Mouse (Mus musculus): Measurements from ENCODE around the gene Rtca.

Gene Rtca

GRCm38 (mm10) chr3:116507772-116508351 is at the start of gene Rtca:
Gene Rtca, minus strand, starts transcription at chr3:116508208.
- peak; percentile 95 to 96 for DNase-seq (ENCODE audit: low spot score in 2 of 2)

DNA sequence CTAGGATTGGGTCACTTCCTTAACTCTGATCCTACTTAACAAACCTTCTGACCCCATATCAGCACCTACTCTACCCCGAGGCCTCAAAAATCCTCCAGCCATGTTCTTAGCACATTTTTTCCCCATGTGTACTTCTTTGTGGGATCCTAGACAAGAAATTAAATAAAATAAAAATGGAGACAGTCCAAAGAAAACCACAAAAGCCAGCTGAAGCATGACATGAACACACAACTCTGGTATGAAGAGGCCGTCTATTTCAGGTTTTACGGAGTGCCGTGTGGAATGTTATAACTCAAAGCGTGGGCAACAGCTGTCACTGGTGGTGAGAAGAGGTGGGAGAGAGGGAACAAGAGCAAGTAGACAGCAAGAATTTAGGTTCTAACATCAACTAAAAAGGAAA is 43.4 kb upstream of the Rtca start:
- no peak for DNase-seq (ENCODE audit: low spot score in 2 of 2)

DNA sequence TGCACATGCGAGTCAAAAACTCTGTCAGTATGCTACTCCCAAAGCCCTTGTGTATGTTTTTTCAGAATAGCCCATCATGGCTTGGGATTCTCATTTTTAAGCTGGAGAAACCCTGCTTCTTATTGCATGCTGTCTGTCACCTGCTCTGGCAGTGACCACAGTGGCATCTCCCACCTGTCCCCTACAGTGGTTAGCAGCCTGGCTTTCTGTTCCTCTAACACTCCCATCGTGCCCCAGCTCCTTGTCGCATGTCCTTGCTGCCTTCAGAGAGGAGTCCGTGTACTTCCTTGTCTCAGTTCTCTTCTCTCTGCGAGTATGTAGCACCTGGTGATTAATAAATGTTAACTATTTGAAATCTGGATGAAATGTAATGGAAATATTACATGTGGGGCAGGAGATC is 39.4 kb upstream of the Rtca start:
- no peak for DNase-seq (ENCODE audit: low spot score in 2 of 2)

GRCm38 (mm10) chr3:116542532-116542931 is 34.5 kb upstream of the Rtca start:
- no peak for DNase-seq (ENCODE audit: low spot score in 2 of 2)

- no peak for DNase-seq (ENCODE audit: low spot score in 2 of 2)
Observed at GRCm38 (mm10) chr3:116542070-116542469, 34.1 kb upstream of the Rtca start.

- DNase-seq (ENCODE audit: low spot score in 2 of 2) = no peak
Observed at GRCm38 (mm10) chr3:116537200-116537573, 29.2 kb upstream of the Rtca start.

GRCm38 (mm10) chr3:116536428-116537199 is 28.6 kb upstream of the Rtca start:
- DNase-seq (ENCODE audit: low spot score in 2 of 2) = peak in 1 of 2 experiments; percentile 10

GRCm38 (mm10) chr3:116530826-116531225 is 22.8 kb upstream of the Rtca start:
- DNase-seq (ENCODE audit: low spot score in 2 of 2) = no peak

DNA sequence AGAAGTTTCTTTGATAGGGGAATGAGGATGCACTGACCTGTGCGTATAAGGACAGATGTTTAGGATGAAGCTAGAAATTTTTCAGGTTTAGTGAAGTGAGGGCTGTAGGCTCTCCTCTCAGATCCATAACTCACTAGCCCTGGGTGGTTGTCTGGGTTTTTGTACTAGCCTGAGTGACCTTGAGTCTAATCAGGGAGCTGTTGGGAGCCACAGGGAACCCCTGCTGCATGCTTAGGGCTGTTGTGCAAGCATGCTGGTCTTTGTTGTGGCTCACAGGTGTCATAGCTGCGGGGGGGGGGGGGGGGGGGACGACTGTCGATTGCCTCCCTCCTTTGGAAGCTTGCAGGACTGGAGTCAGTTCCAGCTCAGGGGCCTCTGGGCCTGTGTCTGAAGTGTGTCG is 21.7 kb upstream of the Rtca start:
- no peak for DNase-seq (ENCODE audit: low spot score in 2 of 2)

DNA sequence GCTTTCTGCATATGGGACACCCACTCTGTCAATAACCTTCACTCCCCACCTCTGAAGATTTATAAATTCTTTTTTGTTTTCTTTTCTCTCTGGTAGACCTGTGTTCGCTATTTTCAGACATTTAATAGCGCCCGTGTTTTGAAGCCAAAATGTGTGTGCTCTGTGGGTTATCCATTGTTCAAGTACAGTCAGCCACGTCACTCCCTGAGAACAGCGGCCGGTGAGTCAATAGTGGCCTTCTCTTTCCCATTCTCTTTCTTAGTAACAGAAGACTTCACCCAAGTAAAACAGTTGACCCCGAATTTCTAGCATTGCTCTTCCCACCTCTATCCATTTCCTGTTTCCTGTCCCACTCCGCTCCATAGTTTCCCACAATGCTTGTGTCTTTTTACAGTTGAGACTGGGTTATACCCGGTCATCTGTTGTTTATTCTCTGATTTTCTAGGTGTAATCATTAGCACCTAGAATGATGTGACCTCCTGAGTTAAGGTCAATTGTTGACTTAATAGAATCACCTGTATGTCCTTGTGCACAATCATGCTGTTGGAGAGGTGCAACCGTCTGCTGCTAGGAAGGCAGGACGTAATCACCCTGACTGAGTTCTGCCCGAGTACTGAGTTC is 12.2 kb upstream of the Rtca start:
- no peak for DNase-seq (ENCODE audit: low spot score in 2 of 2)

- DNase-seq (ENCODE audit: low spot score in 2 of 2) = peak; percentile 53 to 66
Observed at GRCm38 (mm10) chr3:116512904-116513716, 5.1 kb upstream of the Rtca start, which contains the start of gene Dbt. Gene Dbt, plus strand, starts transcription at chr3:116513070.

DNA sequence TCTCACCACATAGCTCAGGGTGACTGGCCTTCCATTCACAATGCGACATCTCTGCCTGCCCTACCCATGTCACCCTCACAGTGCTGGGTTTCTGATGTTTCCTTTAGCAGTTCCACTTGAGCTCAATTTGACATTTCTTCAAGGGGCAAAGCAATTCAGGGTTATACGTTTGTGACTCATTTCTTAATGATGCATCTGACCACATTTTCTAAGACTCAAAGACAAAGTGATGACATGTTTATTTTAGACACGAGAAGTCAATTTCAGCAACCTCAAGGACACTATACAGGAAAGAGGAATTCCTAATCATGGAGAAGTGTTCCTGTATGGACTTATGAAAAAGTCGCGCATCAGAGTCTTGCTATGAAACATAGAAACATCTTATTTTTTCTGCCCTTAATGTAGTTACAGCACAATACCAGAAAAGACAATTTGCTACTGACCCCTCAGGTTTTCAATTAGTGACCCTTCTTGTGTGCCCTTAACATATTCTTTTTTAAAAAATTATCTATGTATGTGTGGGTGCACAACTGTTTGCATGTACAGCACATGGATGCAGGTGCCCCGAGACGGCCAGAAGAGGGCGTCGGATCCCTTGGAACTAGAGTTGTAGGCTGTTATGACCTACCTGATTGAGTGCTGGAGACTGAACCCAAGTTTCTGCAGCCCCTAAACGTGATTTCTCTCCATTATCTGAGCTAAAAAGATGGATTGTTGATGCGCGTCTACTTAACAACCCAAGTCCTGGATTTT is 4.3 kb upstream of the Rtca start:
- peak in 1 of 2 experiments; percentile 27 for DNase-seq (ENCODE audit: low spot score in 2 of 2)

DNA sequence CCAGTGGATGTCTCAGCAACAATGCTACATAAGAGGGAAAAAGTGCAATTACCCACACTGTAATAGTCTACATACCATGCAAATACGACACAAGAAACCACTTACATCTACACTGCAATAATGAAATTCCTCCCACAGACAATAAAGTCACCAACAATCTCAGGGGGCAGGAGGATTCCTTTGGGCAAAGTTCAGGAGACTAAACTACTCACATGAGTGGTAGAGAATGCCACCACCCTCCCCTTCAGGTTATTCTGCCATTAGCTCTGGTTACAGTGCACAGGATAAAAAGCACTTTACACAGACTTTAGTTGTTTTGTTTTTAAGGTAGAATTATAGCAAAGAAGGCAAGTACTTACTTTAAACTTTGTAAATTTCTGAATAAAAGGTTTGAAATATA is 12.3 kb downstream of the Rtca start:
- no peak for DNase-seq (ENCODE audit: low spot score in 2 of 2)

DNA sequence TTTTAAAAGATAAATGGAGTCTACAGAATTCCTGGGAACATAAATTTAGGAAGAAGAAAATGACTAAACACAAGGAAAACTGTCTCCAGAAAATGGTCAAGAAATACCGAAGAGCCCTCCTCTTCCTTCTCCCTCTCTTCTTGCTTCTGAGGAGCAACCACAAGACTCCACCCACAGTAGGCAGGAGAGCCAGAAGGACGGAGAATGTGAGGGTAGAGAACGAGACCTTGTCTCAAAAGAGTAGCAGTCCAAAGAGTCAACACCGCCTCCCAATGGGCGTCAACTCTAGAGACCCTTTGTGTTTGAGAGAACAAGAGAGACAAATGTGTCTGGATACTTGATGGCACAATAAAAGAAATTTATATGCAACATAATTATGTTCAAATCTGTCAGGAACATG is 14.3 kb downstream of the Rtca start:
- no peak for DNase-seq (ENCODE audit: low spot score in 2 of 2)

- no peak for DNase-seq (ENCODE audit: low spot score in 2 of 2)
Observed at GRCm38 (mm10) chr3:116491923-116492454, 16.0 kb downstream of the Rtca start.

DNA sequence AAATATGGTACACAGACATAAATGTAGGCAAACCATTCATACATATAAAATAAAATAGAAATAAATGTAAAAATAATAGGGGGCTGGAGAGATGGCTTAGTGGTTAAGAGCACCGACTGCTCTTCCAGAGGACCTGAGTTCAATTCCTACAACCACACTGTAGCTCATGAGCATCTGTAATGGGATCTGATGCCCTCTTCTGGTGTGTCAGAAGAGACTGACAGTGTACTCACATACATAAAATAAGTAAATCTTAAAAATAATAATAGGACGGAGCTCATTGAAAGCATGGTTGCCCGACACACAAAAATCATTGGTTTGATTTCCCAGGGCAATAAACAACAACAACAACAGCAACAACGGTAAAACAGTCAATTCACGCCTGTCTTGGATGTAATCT is 17.1 kb downstream of the Rtca start:
- no peak for DNase-seq (ENCODE audit: low spot score in 2 of 2)

DNA sequence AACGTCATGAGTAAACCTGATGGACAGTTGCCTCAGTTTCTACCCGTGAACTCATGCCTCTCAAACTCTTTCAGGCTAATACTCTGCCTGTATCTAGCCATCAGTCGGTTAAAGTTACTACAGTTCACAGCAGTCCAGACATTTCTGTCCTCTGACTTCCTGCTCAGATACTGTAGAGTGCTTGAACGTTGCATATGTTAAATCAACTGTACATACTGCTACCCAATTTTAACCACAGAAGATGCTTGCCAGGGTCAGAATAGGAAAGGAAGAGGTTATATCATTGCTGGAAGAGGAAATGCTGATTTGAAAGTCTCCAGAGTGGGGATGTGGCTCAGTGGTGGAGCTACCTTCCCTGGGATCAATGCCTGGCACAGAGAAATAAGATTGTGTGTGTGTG is 24.7 kb downstream of the Rtca start:
- DNase-seq (ENCODE audit: low spot score in 2 of 2) = no peak

GRCm38 (mm10) chr3:116482724-116483123 is 25.3 kb downstream of the Rtca start:
- no peak for DNase-seq (ENCODE audit: low spot score in 2 of 2)

- DNase-seq (ENCODE audit: low spot score in 2 of 2) = no peak
Observed at GRCm38 (mm10) chr3:116480937-116481336, 27.1 kb downstream of the Rtca start.

GRCm38 (mm10) chr3:116480119-116480518 is 27.9 kb downstream of the Rtca start:
- no peak for DNase-seq (ENCODE audit: low spot score in 2 of 2)

GRCm38 (mm10) chr3:116477351-116477750 is 30.7 kb downstream of the Rtca start:
- DNase-seq (ENCODE audit: low spot score in 2 of 2) = no peak

Data from spleen, postnatal 14 days (tissue).